Mouse (Mus musculus): ENCODE data around the gene 4931406C07Rik. TPM values are rescaled to one million over a fixed set of nuclear protein-coding genes. Genes with fewer than 3 reads are reported as not detected.
A peak's percentile ranks its signal among the peaks of the same experiment; 100 is the strongest.

The 4931406C07Rik gene
- polyA plus RNA-seq, 1 experiment from 2014 or later = 13.9 TPM

GRCm38 (mm10) chr9:15280491-15280879 lies 25.8 kb downstream of the 4931406C07Rik start:
- Histone ChIP-seq H3K4me1 (peaks cover 28% of the 10 kb centered on the region), H3K9ac (peak overlapping the region; percentile 99), H3K4me3 (peak overlapping the region; percentile 90), H3K4me2 (peak overlapping the region; percentile 60), H3K9me3 (no peaks in the 10 kb centered on the region), H3K36me3 (replicated peaks) (peaks cover 8% of the 10 kb centered on the region), H3K27ac (peak overlapping the region; percentile 89; the same call in 1 of the 2 replicates), H3K27me3 (replicated peaks) (no peaks in the 10 kb centered on the region)
- 47% methylated on average over 5 of the region's 5 CpGs for WGBS
- peak; percentile 17 for ATAC-seq (replicated peaks)

GRCm38 (mm10) chr9:15279649-15280490 lies 26.4 kb downstream of the 4931406C07Rik start, which contains the start of gene Med17:
TSS of gene Med17 (minus strand) at chr9:15279931.
- Histone ChIP-seq H3K9me3 (no peaks in the 10 kb centered on the region), H3K9ac (peak within 1 kb of the TSS; percentile 99), H3K4me2 (peak within 1 kb of the TSS; percentile 60), H3K4me1 (peaks cover 28% of the 10 kb centered on the region), H3K4me3 (peak within 1 kb of the TSS; percentile 90), H3K27me3 (replicated peaks) (no peaks in the 10 kb centered on the region), H3K27ac (peak within 1 kb of the TSS; percentile 89), H3K36me3 (replicated peaks) (peaks cover 15% of the 10 kb centered on the region)
- ATAC-seq (replicated peaks) = peak; percentile 99
- 1% methylated on average over 57 of the region's 57 CpGs for WGBS

GRCm38 (mm10) chr9:15279139-15279648 lies 27.1 kb downstream of the 4931406C07Rik start:
- peak overlapping the region; percentile 99 for H3K9ac ChIP-seq
- H3K36me3 ChIP-seq (replicated peaks) = peaks cover 21% of the 10 kb centered on the region
- 9% methylated on average over 19 of the region's 19 CpGs for WGBS

GRCm38 (mm10) chr9:15278343-15278742 lies 27.9 kb downstream of the 4931406C07Rik start:
- no peak overlapping the region for H3K4me3 ChIP-seq
- 92% methylated on average over 3 of the region's 3 CpGs for WGBS

More at GRCm38 (mm10) chr9:15279139-15279648, 27.1 kb downstream of the 4931406C07Rik start:
- Histone ChIP-seq H3K27me3 (replicated peaks) (no peaks in the 10 kb centered on the region), H3K9me3 (no peaks in the 10 kb centered on the region), H3K4me3 (peak overlapping the region; percentile 90), H3K4me2 (peak overlapping the region; percentile 60), H3K27ac (peak overlapping the region; percentile 89), H3K4me1 (peaks cover 28% of the 10 kb centered on the region)
- peak; percentile 74; the same call in 1 of the 2 replicates for ATAC-seq (replicated peaks)

GRCm38 (mm10) chr9:15276855-15277254 lies 29.4 kb downstream of the 4931406C07Rik start:
- Histone ChIP-seq H3K9ac (no peak overlapping the region), H3K36me3 (replicated peaks) (peaks cover 43% of the 10 kb centered on the region), H3K27ac (no peak overlapping the region), H3K4me1 (peaks cover 28% of the 10 kb centered on the region), H3K4me2 (no peak overlapping the region), H3K4me3 (no peak overlapping the region), H3K27me3 (replicated peaks) (no peaks in the 10 kb centered on the region), H3K9me3 (no peaks in the 10 kb centered on the region)
- no peak for ATAC-seq (replicated peaks)
- WGBS = 95% methylated on average over 4 of the region's 4 CpGs

More at GRCm38 (mm10) chr9:15278343-15278742, 27.9 kb downstream of the 4931406C07Rik start:
- H3K9me3 ChIP-seq = no peaks in the 10 kb centered on the region
- H3K4me1 ChIP-seq = peaks cover 28% of the 10 kb centered on the region
- H3K9ac ChIP-seq = no peak overlapping the region
- no peak for ATAC-seq (replicated peaks)
- H3K36me3 ChIP-seq (replicated peaks) = peaks cover 29% of the 10 kb centered on the region
- H3K27ac ChIP-seq = no peak overlapping the region
- no peaks in the 10 kb centered on the region for H3K27me3 ChIP-seq (replicated peaks)
- H3K4me2 ChIP-seq = no peak overlapping the region

GRCm38 (mm10) chr9:15273981-15274380 lies 32.3 kb downstream of the 4931406C07Rik start:
- H3K9me3 ChIP-seq = no peaks in the 10 kb centered on the region
- no peak overlapping the region for H3K9ac ChIP-seq
- H3K27me3 ChIP-seq (replicated peaks) = no peaks in the 10 kb centered on the region
- no peak for ATAC-seq (replicated peaks)
- H3K4me3 ChIP-seq = no peak overlapping the region
- H3K36me3 ChIP-seq (replicated peaks) = peaks cover 71% of the 10 kb centered on the region
- H3K27ac ChIP-seq = no peak overlapping the region
- 93% methylated on average over 2 of the region's 2 CpGs for WGBS
- peaks cover 15% of the 10 kb centered on the region for H3K4me1 ChIP-seq
- no peak overlapping the region for H3K4me2 ChIP-seq

GRCm38 (mm10) chr9:15263487-15263886 lies 42.8 kb downstream of the 4931406C07Rik start:
- Histone ChIP-seq H3K4me3 (no peak overlapping the region), H3K4me2 (no peak overlapping the region), H3K27ac (no peak overlapping the region), H3K9me3 (no peaks in the 10 kb centered on the region), H3K36me3 (replicated peaks) (peaks cover 67% of the 10 kb centered on the region), H3K4me1 (no peaks in the 10 kb centered on the region), H3K27me3 (replicated peaks) (no peaks in the 10 kb centered on the region), H3K9ac (no peak overlapping the region)
- ATAC-seq (replicated peaks) = no peak
- 95% methylated on average over 10 of the region's 10 CpGs for WGBS

GRCm38 (mm10) chr9:15261980-15262379 lies 44.3 kb downstream of the 4931406C07Rik start:
- Histone ChIP-seq H3K9me3 (no peaks in the 10 kb centered on the region), H3K4me1 (no peaks in the 10 kb centered on the region), H3K36me3 (replicated peaks) (peaks cover 55% of the 10 kb centered on the region), H3K4me2 (no peak overlapping the region), H3K27me3 (replicated peaks) (no peaks in the 10 kb centered on the region), H3K4me3 (no peak overlapping the region), H3K9ac (no peak overlapping the region), H3K27ac (no peak overlapping the region)
- WGBS = 95% methylated on average over 8 of the region's 8 CpGs
- ATAC-seq (replicated peaks) = no peak

- no peaks in the 10 kb centered on the region for H3K27me3 ChIP-seq (replicated peaks)
- 74% methylated on average over 3 of the region's 3 CpGs for WGBS
- H3K9ac ChIP-seq = no peak overlapping the region
- peaks cover 10% of the 10 kb centered on the region; the same call in 1 of the 2 replicates for H3K36me3 ChIP-seq (replicated peaks)
- no peaks in the 10 kb centered on the region for H3K9me3 ChIP-seq
- no peak overlapping the region for H3K4me3 ChIP-seq
- no peak for ATAC-seq (replicated peaks)
- H3K4me2 ChIP-seq = no peak overlapping the region
- no peak overlapping the region for H3K27ac ChIP-seq
- no peaks in the 10 kb centered on the region for H3K4me1 ChIP-seq
Observed at GRCm38 (mm10) chr9:15256214-15256613, 50.0 kb downstream of the 4931406C07Rik start.

- Histone ChIP-seq H3K27me3 (replicated peaks) (no peaks in the 10 kb centered on the region), H3K9me3 (no peaks in the 10 kb centered on the region), H3K9ac (no peak overlapping the region), H3K4me1 (no peaks in the 10 kb centered on the region), H3K4me3 (no peak overlapping the region), H3K36me3 (replicated peaks) (no peaks in the 10 kb centered on the region), H3K27ac (no peak overlapping the region), H3K4me2 (no peak overlapping the region)
- 85% methylated on average over 7 of the region's 7 CpGs for WGBS
- no peak for ATAC-seq (replicated peaks)
Observed at GRCm38 (mm10) chr9:15254501-15254900, 51.7 kb downstream of the 4931406C07Rik start.

- 83% methylated on average over 7 of the region's 7 CpGs for WGBS
- no peak overlapping the region for H3K4me2 ChIP-seq
- no peak overlapping the region for H3K27ac ChIP-seq
- no peak for ATAC-seq (replicated peaks)
- H3K36me3 ChIP-seq (replicated peaks) = no peaks in the 10 kb centered on the region
- H3K27me3 ChIP-seq (replicated peaks) = no peaks in the 10 kb centered on the region
- no peak overlapping the region for H3K9ac ChIP-seq
- H3K4me1 ChIP-seq = no peaks in the 10 kb centered on the region
- no peak overlapping the region for H3K4me3 ChIP-seq
- no peaks in the 10 kb centered on the region for H3K9me3 ChIP-seq
Observed at GRCm38 (mm10) chr9:15252196-15252595, 54.1 kb downstream of the 4931406C07Rik start.

GRCm38 (mm10) chr9:15250376-15250775 lies 55.9 kb downstream of the 4931406C07Rik start:
- Histone ChIP-seq H3K9ac (no peak overlapping the region), H3K36me3 (replicated peaks) (no peaks in the 10 kb centered on the region), H3K4me2 (no peak overlapping the region), H3K27ac (no peak overlapping the region), H3K27me3 (replicated peaks) (no peaks in the 10 kb centered on the region), H3K4me3 (no peak overlapping the region), H3K4me1 (no peaks in the 10 kb centered on the region), H3K9me3 (no peaks in the 10 kb centered on the region)
- ATAC-seq (replicated peaks) = no peak
- WGBS = 80% methylated on average over 7 of the region's 7 CpGs
